Comparison of ENCODE assay signal across 12 mouse cellular contexts in the genomic region with DNA sequence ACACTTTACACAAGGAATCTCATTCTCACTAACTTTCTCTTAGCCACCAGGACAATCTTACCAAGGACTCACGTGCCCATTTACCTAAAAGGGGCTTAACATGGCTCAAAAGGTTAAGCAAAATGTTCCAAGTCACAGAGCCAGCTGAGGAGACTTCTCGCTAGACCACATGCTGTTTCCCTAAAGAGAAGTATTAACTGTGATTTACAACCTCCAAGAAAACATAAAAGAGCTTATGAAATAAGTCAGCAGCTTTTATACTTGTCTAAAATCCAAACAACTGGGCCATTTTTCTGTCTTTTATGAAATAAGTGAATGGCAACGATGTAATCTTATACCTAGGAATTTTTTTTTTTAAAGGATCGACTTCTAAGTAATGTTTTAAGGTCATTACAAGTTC.
DNase-seq lines count a peak whose midpoint lies in the region; ATAC-seq and TF ChIP-seq lines count a peak whose summit lies in the region.
"Had no signal": no experiment of that assay in that cellular context is flagged by ENCODE, and none has a peak within 500 bp of the region (broad histone marks: within the 10 kb centered on the region; RNA-seq: fewer than 3 reads in every experiment).

No protein-coding gene starts in this region.

- no peak overlapping the region for H3K4me3 ChIP-seq in embryonic facial prominence, embryonic 11.5 days (ENCODE audit: low read depth, low read length)
- H3K4me3 ChIP-seq in midbrain, embryonic 12.5 days: no peak overlapping the region
- H3K4me3 ChIP-seq in intestine, postnatal 0 days (ENCODE audit: low read depth, low read length): no peak overlapping the region

- ATAC-seq in embryonic facial prominence, embryonic 11.5 days (replicated peaks; ENCODE audit: insufficient number of reproducible peaks, low FRiP score, low TSS enrichment, low read depth): no peak
- ATAC-seq in midbrain, embryonic 12.5 days (ENCODE audit: low FRiP score, low read depth): no peak
- ATAC-seq in megakaryocyte, adult 5-6 weeks (ENCODE audit: poor library complexity, severe bottlenecking): no peak
- ATAC-seq in intestine, postnatal 0 days: no peak

- H3K9ac ChIP-seq in embryonic facial prominence, embryonic 11.5 days (replicated peaks; ENCODE audit: low read length): no peak overlapping the region
- H3K9ac ChIP-seq in midbrain, embryonic 12.5 days (replicated peaks): no peak overlapping the region
- no peak overlapping the region for H3K9ac ChIP-seq in intestine, postnatal 0 days (ENCODE audit: low read depth, low read length)

- H3K36me3 ChIP-seq in embryonic facial prominence, embryonic 11.5 days (replicated peaks; ENCODE audit: control insufficient read depth, insufficient read depth, low read depth, low read length): no peaks in the 10 kb centered on the region
- no peaks in the 10 kb centered on the region for H3K36me3 ChIP-seq in midbrain, embryonic 12.5 days
- H3K36me3 ChIP-seq in intestine, postnatal 0 days (ENCODE audit: control insufficient read depth, insufficient read depth): no peaks in the 10 kb centered on the region

- no peak overlapping the region for H3K4me2 ChIP-seq in embryonic facial prominence, embryonic 11.5 days (ENCODE audit: low read depth, low read length)
- H3K4me2 ChIP-seq in midbrain, embryonic 12.5 days (replicated peaks): no peak overlapping the region
- H3K4me2 ChIP-seq in intestine, postnatal 0 days (replicated peaks; ENCODE audit: low read depth): no peak overlapping the region
- H3K4me2 ChIP-seq: liver, embryonic 11.5 days had no signal

- H3K9me3 ChIP-seq in embryonic facial prominence, embryonic 11.5 days (replicated peaks; ENCODE audit: control insufficient read depth, low read length): no peaks in the 10 kb centered on the region
- H3K9me3 ChIP-seq in midbrain, embryonic 12.5 days: no peaks in the 10 kb centered on the region
- H3K9me3 ChIP-seq in intestine, postnatal 0 days (ENCODE audit: control insufficient read depth): no peaks in the 10 kb centered on the region

- no peak for TF ChIP-seq CTCF in intestine, postnatal 0 days (IDR thresholded peaks at IDR 0.05; ENCODE audit: low read depth)

- H3K27me3 ChIP-seq in embryonic facial prominence, embryonic 11.5 days (ENCODE audit: control insufficient read depth, insufficient read depth, low read length): no peaks in the 10 kb centered on the region
- no peaks in the 10 kb centered on the region for H3K27me3 ChIP-seq in midbrain, embryonic 12.5 days
- no peaks in the 10 kb centered on the region for H3K27me3 ChIP-seq in intestine, postnatal 0 days (replicated peaks; ENCODE audit: control insufficient read depth, insufficient read depth, low read length)

- H3K4me1 ChIP-seq in embryonic facial prominence, embryonic 11.5 days (ENCODE audit: control insufficient read depth, insufficient read depth, low read length): no peaks in the 10 kb centered on the region; the same call in 1 of the 2 replicates
- peaks cover 41% of the 10 kb centered on the region for H3K4me1 ChIP-seq in midbrain, embryonic 12.5 days
- H3K4me1 ChIP-seq in intestine, postnatal 0 days (replicated peaks; ENCODE audit: control insufficient read depth, insufficient read depth, low read length): no peaks in the 10 kb centered on the region

- no peak overlapping the region for H3K27ac ChIP-seq in embryonic facial prominence, embryonic 11.5 days (replicated peaks; ENCODE audit: low read depth, low read length)
- H3K27ac ChIP-seq in midbrain, embryonic 12.5 days (replicated peaks): peak overlapping the region; percentile 58
- no peak overlapping the region for H3K27ac ChIP-seq in intestine, postnatal 0 days (ENCODE audit: low read depth, low read length)

- peak; percentile 26 for DNase-seq in ES-CJ7 (ENCODE audit: low read depth, low spot score)
- DNase-seq in embryonic facial prominence, embryonic 11.5 days (ENCODE audit: low spot score): peak; percentile 54
- DNase-seq in forelimb bud, embryonic 11.5 days (ENCODE audit: low read depth, low spot score): peak; percentile 37
- no peak for DNase-seq in cerebellum, adult 9-11 months
- no peak for DNase-seq in lung, postnatal 14 days
- DNase-seq: adrenal gland, postnatal 14 days; cerebellum, postnatal 10 days; gastrocnemius, postnatal 36 days had no signal

- 8% methylated on average over 4 of the region's 4 CpGs for WGBS in embryonic facial prominence, embryonic 11.5 days
- 18% methylated on average over 4 of the region's 4 CpGs for WGBS in midbrain, embryonic 12.5 days
- WGBS in intestine, postnatal 0 days: 51% methylated on average over 4 of the region's 4 CpGs

Comparison
In these comparisons a context has a peak if more than half of its experiments do, and no peak if none do; other contexts are left out.
1. DNase-seq: peak in ES-CJ7 (single experiment), embryonic facial prominence, embryonic 11.5 days (single experiment) and forelimb bud, embryonic 11.5 days (single experiment); none in cerebellum, adult 9-11 months (single experiment) and lung, postnatal 14 days (single experiment).